Mouse (Mus musculus) naive thymus-derived CD4-positive, alpha-beta T cell, adult 2 months (primary cell): ENCODE results near the gene Cnot1.
"Not testable (repeated sequence)": the region's sequence is repeated elsewhere in the genome, so short reads cannot be mapped to it uniquely, and the experiment has no call there.

Source experiments
- DNase-seq: peaks from one replicate; pipeline ENCODE4 v3.0.0-alpha.2; 2011; ENCODE audit warnings: low read depth

Gene Cnot1

DNA sequence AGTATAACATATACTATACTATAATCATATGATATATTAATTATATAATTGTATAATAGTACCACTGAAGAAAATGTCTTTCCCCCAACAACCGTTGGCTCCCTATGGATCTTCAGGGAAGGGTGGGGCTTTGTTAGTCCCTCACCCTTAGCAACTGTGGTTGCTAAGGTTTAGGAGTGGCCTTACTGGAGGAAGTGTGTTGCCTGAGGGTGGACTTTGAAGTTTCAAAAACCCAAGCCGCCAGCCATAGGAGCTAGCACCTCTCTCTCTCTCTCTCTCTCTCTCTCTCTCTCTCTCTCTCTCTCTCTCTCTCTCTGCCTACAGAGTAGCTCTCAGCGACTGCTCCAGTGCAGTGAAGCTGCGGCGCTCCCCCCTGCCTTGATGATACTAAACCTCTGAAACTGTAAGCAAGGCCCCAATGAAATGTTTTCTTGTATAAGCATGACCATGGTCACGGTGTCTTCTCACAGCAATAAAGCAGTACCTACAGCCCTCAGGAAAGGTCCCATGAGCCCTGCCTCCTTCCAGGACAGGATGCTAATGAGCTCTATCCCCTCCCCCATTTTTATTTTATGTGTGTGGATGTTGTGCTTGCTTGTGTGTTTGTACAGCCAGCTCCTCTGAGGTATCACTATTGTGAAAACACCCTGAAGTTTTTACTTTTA is 8.9 kb upstream of the Cnot1 start:
- no peak for DNase-seq

DNA sequence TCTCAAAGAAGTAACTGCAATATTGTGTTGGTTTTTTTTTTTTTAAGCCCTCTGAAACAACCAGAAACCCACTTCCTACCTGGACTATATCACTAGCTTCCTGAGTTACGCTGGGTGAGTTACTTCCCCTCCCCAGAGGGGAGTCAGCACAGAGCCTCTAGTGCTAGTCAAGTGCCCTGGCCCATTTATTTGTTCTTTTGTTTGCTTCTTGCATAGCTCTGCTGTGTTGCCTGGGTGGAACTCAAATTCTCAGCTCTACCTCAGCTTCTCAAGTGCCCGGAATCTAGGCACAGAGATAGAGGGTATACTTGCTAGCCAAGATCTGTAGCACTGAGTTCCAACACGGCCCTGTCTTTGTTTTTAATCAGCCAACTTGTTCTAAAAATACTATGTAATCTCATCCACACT is 2.9 kb upstream of the Cnot1 start:
- peak; percentile 69 for DNase-seq

DNA sequence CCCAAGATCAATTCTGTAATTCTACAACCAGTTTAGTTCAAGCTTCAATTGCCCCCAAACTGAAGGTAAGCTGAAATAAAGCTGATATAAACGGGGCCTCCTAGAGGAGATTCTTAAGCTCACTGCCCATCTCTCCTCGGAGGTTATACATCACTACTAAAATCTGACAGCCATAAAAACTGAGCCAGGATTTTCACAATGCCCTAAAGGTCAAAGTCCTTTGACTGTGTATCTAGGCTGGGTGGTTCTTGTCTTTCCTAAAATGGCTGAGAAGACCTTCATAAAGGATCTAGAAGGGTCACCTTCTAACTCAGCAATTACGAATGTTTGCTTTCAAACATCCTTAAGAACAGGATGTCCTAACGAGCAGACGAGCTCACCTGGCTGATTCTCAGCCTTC is 1.9 kb upstream of the Cnot1 start:
- no peak for DNase-seq

DNA sequence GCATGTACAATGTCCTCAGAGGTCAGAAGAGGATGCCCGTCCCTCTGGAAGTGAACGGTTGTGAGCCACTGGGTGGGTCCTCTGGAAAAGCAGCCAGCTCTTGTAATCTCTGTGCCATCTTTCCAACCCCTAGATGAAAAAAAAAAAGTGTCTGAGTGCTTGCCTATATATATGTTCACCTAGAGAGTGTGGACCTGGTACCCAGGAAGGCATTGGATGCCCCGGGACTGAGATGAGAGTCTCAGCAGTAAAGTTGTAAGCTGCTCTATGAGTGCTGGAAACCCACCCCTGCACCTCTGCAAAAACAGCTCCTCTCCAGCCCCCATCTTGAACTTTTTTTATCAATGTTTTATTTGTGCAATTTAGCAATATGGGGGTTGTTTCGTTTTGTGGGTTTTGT is 1.4 kb upstream of the Cnot1 start:
- DNase-seq, result no peak

DNA sequence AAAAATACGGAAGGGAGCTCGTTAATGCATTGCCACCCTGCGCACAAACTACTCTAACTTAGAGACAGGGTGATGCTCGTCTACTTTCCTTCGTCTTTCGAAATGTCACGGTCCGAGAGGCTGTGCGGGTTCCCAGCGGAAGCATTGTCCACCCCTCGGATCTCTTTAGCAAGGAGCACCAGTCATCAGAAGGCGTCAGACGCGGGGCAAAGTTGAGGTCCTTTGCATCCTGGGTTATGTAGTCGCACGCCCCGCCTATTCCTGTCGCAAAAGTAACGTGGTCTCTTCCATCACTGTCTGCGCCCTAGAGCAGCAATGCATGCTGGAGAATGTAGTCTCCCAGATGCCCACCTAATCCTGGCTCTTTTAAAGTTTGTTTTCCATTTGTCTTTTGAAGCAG is 597 bp upstream of the Cnot1 start:
- DNase-seq, result peak; percentile 94

DNA sequence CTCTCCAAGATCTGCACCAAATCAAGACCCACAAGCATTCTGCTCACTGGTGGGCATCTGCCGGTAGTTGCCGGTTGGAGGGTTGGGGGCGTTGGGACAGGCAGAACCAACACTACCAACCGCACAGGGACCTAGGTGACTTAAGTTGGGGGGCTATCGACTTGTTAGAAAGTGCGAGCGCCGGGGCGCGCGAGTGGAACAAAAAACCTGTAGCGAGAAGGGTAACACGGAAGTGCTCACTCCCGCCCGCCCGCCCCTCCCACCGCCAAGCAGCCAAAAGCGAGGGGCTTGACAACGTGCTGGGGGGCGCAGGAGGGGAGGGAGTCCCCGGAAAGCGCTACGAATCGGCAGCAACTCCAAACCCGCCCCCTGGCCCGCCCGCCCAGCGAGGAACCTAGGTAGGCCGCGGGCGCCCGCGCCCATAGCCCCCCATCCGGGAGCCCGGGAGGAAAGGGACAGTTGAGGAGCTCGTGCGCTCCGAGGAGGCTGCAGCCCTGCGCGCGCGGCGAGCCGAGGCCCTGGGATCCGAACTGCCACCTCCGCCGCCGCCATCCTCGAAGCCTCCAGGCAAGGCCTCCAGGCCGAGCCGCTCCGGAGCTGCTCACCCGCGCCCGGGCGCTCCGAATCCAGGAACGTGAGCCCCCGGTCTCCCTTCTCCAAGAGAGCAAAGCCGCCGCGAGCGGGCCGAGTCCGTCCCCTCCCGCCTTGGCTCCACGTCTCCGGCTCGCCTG is 638 bp downstream of the Cnot1 start:
- peak; percentile 48 for DNase-seq

DNA sequence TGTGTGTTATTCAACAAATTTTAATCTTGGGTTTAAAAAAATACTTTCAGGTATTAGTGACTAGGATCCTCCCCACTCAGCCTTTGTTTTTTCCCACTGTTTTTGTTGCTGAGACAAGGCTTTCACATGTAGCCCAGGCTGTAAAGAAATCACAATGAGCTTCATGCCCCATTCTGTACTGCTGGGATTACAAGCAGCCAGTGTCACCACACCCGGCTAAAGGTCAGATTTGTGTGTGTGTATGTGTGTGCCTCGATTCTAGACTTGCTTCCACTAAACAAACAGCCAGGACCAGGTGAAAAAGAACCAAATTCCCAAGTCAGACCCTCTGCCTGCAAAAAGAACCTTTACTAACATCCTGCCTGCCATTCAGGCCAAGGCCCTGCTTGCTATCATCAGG is 1.8 kb downstream of the Cnot1 start:
- peak; percentile 29 for DNase-seq

DNA sequence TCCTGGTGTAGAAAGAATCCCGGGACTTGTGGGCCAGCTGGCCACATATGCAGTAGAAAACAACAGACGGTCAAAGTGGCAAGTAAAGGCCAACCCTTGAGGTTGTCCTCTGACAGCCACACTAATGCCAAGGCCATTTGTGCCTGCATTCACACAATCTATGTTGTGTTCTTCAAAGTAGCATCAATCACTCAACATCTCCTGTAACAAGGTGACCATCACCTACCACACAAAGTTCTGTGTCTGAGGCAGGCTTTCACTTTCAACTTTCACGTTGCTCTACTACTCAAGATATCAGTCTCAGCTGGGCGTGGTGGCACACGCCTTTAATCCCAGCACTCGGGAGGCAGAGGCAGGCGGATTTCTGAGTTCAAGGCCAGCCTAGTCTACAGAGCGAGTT is 5.0 kb downstream of the Cnot1 start:
- no peak for DNase-seq

DNA sequence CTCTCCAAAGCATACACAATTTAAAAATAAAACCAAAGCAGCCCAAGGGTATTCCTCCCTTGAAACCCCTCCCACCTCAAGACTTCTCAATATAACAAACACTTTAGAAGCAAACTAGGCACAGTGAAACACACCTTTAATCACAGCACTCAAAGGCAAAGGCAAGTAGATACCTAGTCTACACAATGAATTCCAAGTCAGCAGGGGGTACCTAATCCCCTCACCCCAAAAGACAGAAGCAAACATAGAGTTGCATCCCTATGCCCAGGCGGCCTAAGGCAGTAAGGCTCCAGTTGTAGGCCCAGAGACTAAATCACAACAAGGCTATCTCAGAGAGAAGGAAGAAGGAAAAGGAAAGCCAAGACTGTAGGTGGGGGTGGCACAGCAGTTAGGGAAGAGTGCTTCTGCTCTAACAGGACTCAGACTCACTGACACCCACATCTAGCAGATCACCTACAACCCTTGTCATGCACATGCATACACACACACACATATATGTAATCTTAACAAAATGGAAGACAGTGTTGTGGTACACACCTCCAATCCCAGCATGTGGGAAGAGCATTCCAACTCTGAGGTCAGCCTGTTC is 5.7 kb downstream of the Cnot1 start:
- DNase-seq, result no peak

DNA sequence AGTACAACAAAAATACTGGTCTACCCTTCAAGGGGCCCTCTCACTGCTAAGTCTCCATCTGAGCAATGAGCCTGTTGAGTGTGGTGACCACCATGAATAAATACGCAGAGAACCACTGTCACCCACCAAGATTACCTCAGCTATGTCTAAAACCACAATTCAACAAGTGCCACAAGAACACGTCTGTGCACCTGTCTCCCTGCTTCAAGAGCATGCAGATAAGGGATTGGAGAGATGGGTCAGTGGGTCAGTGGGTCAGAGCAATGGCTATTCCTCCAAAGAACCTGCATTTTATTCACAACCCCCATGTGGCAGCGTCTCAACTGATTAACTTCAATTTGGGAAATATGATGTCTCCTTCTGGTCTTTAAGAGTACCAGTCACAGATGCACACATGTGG is 6.9 kb downstream of the Cnot1 start:
- no peak for DNase-seq

DNA sequence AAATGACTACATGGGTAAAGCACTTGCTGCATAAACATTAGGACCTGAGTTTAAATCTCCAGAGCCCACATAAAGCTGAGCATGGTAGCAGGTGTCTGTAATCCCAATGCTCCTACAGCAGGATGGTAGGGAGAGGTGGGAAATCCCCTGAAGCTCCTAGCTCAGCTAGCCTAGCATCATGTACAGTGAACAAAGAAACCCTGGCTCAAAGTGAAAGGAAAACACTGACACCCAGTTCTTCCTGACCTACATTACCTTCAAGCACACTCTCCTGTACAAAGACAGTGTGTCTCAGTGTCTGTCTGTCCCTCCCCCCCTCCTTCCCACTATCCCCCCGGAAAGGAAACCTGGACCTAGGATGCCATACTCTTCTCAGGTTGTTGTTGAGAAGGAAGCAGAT is 7.4 kb downstream of the Cnot1 start:
- DNase-seq, result no peak

DNA sequence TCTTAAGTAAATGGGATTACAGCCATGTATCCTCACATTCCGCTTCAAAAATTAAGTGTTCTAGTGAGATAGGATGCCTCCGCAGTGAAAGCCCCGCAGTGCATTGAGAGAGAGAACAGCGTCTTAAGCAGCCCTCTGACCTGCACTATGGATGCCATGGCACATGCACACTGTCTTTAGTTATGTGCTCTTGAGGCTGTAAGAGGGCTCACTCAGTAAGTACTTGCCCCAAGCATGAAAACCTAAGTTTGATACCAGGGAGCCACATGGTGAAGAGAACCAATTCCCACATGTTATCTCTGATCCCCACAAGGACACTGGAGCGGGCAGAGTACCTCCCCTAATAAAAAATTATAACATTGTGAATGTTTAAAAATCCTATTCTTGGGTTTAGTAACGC is 8.1 kb downstream of the Cnot1 start:
- no peak for DNase-seq

DNA sequence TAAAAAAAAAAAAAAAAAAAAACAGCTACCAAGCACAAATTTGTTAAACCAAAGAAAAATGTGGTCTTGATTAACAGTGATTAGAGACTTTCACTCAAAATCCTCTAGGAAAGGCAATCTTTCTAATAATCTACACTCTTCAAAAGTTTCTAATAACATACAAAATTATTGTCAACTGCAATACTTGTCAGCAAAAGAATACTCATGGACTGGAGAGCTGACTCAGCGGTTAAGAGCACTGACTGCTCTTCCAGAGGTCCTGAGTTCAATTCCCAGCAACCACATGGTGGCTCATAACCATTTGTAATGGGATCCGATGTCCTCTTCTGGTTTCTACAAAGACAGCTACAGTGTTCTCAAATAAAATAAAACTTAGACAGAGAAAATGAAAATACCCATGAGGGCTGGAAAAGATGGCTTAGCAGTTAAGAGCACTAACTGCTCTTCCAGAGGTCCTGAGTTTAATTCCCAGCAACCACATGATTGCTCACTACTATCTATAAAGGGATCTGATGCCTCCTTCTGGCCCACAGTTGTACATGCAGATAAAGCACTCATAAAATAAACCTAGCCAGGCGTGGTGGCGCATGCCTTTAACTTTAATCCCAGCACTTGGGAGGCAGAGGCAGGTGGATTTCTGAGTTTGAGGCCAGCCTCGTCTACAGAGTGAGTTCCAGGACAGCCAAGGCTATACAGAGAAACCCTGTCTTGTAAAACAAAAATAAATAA is 11.8 kb downstream of the Cnot1 start:
- DNase-seq, result not testable (repeated sequence)

DNA sequence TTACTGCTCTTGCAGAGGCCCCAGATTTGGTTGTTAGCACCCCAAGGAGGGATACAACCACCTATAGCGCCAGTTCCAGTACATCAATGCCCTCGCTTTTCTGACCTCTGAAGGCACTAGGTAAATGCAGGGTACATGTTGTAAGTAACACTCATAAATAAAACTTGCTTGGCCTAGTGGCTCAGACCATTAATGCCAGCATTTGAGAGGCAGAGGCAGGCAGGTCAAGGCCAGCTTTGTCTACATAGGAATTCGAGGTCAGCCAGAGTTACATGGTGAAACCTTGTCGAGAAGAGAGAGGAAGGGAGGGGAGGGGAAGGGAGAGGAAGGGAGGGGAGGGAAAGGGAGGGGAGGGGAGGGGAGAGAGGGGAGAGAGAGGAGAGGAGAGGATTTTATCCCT is 21.7 kb downstream of the Cnot1 start:
- no peak for DNase-seq

DNA sequence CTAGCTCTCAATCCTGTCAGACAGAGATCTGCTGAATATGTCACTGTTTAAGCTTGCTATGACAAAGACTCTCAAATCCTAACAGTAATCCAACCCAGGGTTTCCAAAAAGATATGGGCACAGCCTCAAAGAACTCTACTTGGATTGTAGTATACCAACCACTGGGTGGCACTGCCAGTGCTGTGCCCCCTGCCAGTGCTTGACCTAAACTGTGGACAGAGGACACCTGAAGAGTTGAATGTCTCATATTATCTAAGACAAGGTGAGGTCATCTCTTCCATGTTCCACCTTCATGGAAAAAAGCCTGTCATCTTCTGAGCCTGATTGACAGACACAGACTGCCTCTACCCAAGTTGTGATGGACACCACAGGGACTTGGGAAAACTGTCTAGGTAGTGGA is 24.6 kb downstream of the Cnot1 start:
- no peak for DNase-seq

DNA sequence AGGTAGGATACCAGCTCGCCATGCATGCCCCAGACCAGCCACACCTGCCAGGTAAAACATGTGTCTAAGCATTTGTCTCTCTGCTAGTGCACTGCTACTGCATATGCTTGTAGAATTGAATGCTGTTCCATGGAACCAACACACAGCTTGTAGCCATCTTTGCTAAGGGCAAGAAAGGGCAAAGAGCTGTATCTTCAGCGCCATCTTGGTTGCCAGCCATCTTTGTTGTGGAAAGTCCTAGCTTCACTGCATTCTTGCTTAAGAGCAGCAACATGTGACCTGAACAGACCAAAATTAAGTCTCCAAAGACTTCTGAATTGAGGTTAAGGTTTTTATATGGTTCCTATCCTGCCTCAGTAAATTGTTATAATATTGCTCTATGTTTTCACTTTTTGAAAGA is 25.5 kb downstream of the Cnot1 start:
- DNase-seq, result no peak

DNA sequence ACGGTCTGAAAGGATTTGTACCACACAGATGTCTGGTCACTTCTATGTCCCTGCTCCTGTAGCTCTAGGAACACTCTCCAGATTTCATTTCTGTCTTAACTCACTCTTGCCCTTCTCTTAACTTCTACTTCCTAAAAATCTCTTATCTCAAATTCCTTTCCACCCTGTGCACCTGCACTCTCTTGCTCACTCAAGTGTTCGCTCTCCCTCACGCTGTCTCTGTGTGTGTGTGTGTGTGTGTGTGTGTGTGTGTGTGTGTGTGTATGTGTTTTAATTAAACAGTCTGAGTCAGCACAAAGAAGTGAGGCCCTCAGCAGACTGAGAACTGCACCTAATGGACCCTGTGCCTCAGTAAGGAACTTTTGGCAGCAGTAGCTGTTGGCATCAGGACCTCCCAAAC is 26.2 kb downstream of the Cnot1 start:
- no peak for DNase-seq

DNA sequence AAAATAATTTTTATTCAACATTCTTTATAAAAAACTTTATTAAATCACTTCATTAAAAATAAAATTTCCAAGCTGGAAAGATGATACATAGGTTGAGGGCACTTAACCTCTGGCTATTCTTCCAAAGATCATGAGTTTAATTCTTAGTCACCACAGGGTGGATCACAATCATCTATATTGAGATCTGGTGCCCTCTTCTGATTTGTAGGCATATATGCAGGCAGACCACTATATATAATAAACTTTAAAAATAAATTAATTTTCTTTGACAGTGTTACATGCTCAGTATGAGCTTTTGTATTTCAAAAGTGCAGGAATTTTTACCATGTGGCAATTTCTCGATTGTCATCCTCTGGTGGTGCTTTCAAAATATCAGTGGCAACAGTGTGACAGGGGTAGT is 43.1 kb downstream of the Cnot1 start:
- DNase-seq, result no peak

DNA sequence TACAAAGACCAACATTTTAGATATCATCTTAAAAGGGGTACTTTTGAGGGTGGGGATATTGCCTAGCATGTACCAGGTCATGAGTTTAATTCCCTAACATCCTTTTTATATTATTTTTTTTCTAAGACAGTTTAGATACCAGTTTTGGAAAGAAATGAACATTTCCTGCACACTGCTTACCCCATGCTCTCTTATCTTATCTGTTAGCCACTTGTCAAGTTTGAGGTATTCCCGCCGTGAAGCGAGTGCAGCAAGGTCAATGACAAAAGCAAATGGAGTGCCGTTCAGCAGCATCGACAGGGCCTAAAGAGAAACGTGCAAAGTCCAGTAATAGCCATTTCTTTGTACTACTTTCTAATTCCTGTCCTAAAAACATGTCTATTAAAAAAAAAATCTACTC is 46.9 kb downstream of the Cnot1 start:
- no peak for DNase-seq

DNA sequence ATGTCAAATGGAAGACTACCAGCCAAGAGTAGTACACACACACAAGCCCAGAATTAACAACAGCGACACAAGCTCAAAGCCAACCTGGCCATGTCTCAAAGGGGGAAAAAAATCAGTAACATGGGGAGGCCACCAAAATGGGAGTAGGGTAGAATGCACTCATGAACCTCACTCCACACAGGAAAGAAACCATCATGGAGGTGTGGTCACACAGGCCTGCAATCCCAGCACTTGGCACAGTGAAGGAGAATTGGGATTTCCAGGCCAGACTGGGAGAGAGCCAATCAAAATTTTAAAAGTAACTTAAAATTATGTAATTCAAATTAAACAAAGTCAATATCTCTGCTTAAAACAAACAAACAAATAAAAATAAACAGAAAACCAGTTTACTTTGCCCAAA is 55.3 kb downstream of the Cnot1 start:
- no peak for DNase-seq

DNA sequence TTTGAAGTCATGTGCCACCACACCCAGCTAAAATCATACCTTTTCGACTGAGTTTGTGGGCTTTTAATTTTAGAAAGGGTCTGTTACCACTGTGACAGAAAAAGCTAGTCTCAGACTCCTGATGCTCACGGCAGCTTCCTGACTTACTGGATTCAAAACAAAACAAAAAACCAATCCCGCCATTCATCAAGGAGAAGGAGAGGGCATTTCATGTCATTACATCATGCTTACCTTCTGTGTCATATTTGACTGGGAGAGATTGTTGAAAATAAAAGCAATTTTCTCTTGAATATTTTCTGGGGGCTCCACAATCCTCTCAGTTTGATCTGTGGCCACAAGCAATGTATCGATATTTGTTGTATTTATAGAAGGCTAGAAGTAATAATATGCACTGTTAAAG is 59.2 kb downstream of the Cnot1 start:
- no peak for DNase-seq

DNA sequence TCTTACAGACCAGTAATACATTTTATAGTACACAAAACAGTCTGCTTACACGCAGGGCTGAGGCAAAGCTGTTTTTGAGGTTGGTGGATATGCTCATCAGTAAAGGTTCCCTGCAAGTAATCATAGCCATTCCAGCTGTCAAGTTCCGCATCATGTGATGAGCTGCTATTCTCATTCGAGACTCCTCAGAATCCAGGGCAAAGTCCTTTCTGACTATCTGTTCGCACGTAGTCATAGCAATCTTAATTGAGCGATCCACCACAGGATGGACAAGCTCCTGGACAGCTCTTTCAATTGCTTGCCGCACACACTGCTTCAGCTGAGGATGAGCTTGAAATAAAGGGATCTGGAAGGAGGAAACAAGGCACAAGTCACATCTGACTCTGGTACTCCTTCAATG is 65.5 kb downstream of the Cnot1 start:
- no peak for DNase-seq

DNA sequence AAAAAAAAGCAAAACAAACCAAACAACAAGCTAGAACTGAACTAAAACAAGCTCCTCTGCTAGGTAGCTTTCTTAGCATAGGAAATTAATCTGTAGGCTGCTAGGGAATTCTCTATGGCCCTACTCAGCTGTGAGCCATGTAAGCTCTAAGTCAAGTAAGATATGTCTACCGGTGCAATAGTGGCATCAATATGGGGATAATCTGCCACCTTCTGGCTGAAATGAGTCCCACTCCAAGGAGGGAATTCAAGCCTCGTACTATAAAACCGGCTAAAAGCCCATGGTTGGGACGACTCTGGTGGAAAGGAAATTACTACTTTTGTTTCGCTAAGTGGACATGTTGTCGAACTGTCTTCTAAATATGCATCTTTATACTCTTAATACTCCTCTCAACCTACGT is 68.7 kb downstream of the Cnot1 start:
- DNase-seq, result no peak
